28 mouse cellular contexts compared by ENCODE assay signal in the genomic region with DNA sequence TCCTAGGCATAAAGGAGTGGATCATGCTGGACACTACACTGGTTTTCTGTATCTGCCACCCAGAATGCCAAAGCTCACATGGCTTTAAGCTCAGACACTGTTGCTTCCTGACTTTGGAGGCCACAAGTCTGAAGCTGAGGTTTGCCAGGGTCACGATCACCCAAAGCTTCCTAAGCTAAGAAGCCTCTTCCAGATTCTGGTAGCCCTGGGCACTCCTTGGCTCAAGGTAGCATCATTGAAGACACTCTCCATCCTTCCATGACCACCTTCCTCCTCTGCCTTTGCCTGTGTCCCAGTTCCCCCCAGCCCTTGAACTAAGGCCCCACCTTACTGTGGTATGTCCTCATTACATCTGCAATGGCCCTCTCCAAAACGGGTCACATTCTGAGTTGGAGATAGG.
"Had no signal": no experiment of that assay in that cellular context is flagged by ENCODE, and none has a peak within 500 bp of the region (broad histone marks: within the 10 kb centered on the region; RNA-seq: fewer than 3 reads in every experiment).

No protein-coding gene starts in this region.

- H3K9ac ChIP-seq: embryonic facial prominence, embryonic 12.5 days; embryonic facial prominence, embryonic 13.5 days; embryonic facial prominence, embryonic 15.5 days; forebrain, embryonic 12.5 days; forebrain, embryonic 13.5 days; forebrain, embryonic 15.5 days; forebrain, postnatal 0 days had no signal

- H3K4me3 ChIP-seq: embryonic facial prominence, embryonic 10.5 days; embryonic facial prominence, embryonic 12.5 days; embryonic facial prominence, embryonic 13.5 days; embryonic facial prominence, embryonic 15.5 days; erythroblast, embryonic 14.5 days; forebrain, embryonic 10.5 days; forebrain, embryonic 12.5 days; forebrain, embryonic 13.5 days; forebrain, embryonic 15.5 days; gastrocnemius, adult 2 months had no signal

- DNase-seq: cerebellum, adult 2 months; cerebellum, adult 8-10 months; cerebellum, adult 9-10 months; cerebellum, adult 9-11 months; cerebellum, postnatal 10 days; cerebellum, postnatal 14 days; cerebellum, postnatal 25 days; cerebellum, postnatal 36 days; embryo, embryonic 11 days; forebrain, postnatal 0 days; gastrocnemius, adult 2 months; gastrocnemius, postnatal 10 days; gastrocnemius, postnatal 14 days; gastrocnemius, postnatal 25 days; gastrocnemius, postnatal 36 days; heart, adult 11 months; heart, adult 18-20 months had no signal

- H3K36me3 ChIP-seq: embryonic facial prominence, embryonic 10.5 days; embryonic facial prominence, embryonic 12.5 days; embryonic facial prominence, embryonic 13.5 days; embryonic facial prominence, embryonic 15.5 days; forebrain, embryonic 12.5 days; forebrain, embryonic 15.5 days had no signal

- H3K27ac ChIP-seq: embryonic facial prominence, embryonic 10.5 days; embryonic facial prominence, embryonic 12.5 days; embryonic facial prominence, embryonic 13.5 days; embryonic facial prominence, embryonic 15.5 days; forebrain, embryonic 10.5 days; forebrain, embryonic 12.5 days; forebrain, embryonic 13.5 days; forebrain, embryonic 15.5 days; gastrocnemius, adult 2 months had no signal

- ATAC-seq: forebrain, embryonic 13.5 days; forebrain, embryonic 14.5 days; forebrain, embryonic 15.5 days; forebrain, embryonic 16.5 days; forebrain, postnatal 0 days had no signal

- H3K9me3 ChIP-seq: embryonic facial prominence, embryonic 10.5 days; embryonic facial prominence, embryonic 12.5 days; embryonic facial prominence, embryonic 13.5 days; embryonic facial prominence, embryonic 15.5 days; forebrain, embryonic 10.5 days; forebrain, embryonic 12.5 days; forebrain, embryonic 13.5 days; forebrain, embryonic 15.5 days had no signal

- H3K27me3 ChIP-seq: embryonic facial prominence, embryonic 12.5 days; embryonic facial prominence, embryonic 15.5 days; forebrain, embryonic 15.5 days had no signal

- H3K4me2 ChIP-seq: embryonic facial prominence, embryonic 12.5 days; embryonic facial prominence, embryonic 13.5 days; embryonic facial prominence, embryonic 15.5 days; forebrain, embryonic 12.5 days; forebrain, embryonic 13.5 days; forebrain, embryonic 15.5 days had no signal
